Mouse (Mus musculus) lung, postnatal 0 days (tissue): ENCODE measurements around the gene Coro2b. TPM values are rescaled to one million over a fixed set of nuclear protein-coding genes. Genes with fewer than 3 reads are reported as not detected.

Experiments
- ATAC-seq: fragments of 200-750 bp; cut with Nextera tagmentation; 2 replicates; pipeline ENCODE4 v1.8.0; 2017; ENCODE audit warnings: moderate library complexity
- DNase-seq: peaks from one replicate; pipeline ENCODE4 v3.0.0-alpha.2; 2016; ENCODE audit warnings: low spot score
- H3K27ac ChIP-seq: fragments of 300-500 bp; sonication (generic); 2 replicates; pipeline ENCODE4 v1.5.1; 2014; ENCODE audit warnings: antibody characterized with exemption, mild to moderate bottlenecking, low read length, mixed read lengths
- H3K27me3 ChIP-seq: fragments of 300-500 bp; sonication (generic); replicated peaks from 2 replicates; pipeline ENCODE4 v1.6.1; 2014; ENCODE audit warnings: low read length, mixed read lengths; ENCODE audit not compliant: insufficient read depth
- H3K36me3 ChIP-seq: fragments of 300-500 bp; sonication (generic); 2 replicates; pipeline ENCODE4 v1.6.1; 2014; ENCODE audit warnings: low read length, mixed read lengths; ENCODE audit not compliant: insufficient read depth
- H3K4me1 ChIP-seq: fragments of 300-500 bp; sonication (generic); 2 replicates; pipeline ENCODE4 v1.6.1; 2014; ENCODE audit warnings: antibody characterized with exemption, low read depth, low read length, mixed read lengths; ENCODE audit not compliant: insufficient read depth
- H3K4me2 ChIP-seq: fragments of 300-500 bp; sonication (generic); replicated peaks from 2 replicates; pipeline ENCODE4 v1.6.1; 2014; ENCODE audit warnings: low read depth, mild to moderate bottlenecking, low read length, moderate library complexity, mixed read lengths
- H3K4me3 ChIP-seq: fragments of 300-500 bp; sonication (generic); 2 replicates; pipeline ENCODE4 v1.5.1; 2014; ENCODE audit warnings: low read depth, low read length
- H3K9ac ChIP-seq: fragments of 300-500 bp; sonication (generic); replicated peaks from 2 replicates; pipeline ENCODE4 v1.6.1; 2014; ENCODE audit warnings: low read depth, mild to moderate bottlenecking
- H3K9me3 ChIP-seq: fragments of 300-500 bp; sonication (generic); 2 replicates; pipeline ENCODE4 v1.6.1; 2016; ENCODE audit warnings: low read length, mixed read lengths
- CTCF ChIP-seq: IDR thresholded peaks from 2 replicates; pipeline ENCODE4 v1.5.1; 2016; ENCODE audit warnings: antibody characterized with exemption, mild to moderate bottlenecking
- EP300 ChIP-seq: IDR thresholded peaks from 2 replicates; pipeline ENCODE4 v1.6.1; 2016; ENCODE audit warnings: antibody characterized with exemption, mild to moderate bottlenecking, control low read depth
- WGBS: fragments of 180-500 bp; shearing (Covaris S2); extraction: QIAGEN DNeasy Blood & Tissue Kit; methylation state at CpG from one replicate; pipeline ENCODE4 v1.1.7; 2014; 5-methylcytosine and 5-hydroxymethylcytosine counted together
- polyA plus RNA-seq: library from polyadenylated mRNA; unstranded; fragments of >200 nt; fragmentation: Nextera tagmentation; extraction: Ambion mirVana; gene quantifications from 2 replicates; pipeline ENCODE4 v1.2.1, GENCODE M21; 2015

Gene Coro2b
- polyA plus RNA-seq, 1 experiment from 2014 or later: 15.8 TPM

- Histone ChIP-seq H3K9me3 (no peaks in the 10 kb centered on the region), H3K36me3 (no peaks in the 10 kb centered on the region), H3K27me3 (no peaks in the 10 kb centered on the region), H3K27ac (peak overlapping the region; percentile 86), H3K9ac (no peak overlapping the region), H3K4me1 (peaks cover 19% of the 10 kb centered on the region; the same call in 1 of the 2 replicates), H3K4me2 (peak overlapping the region; percentile 20), H3K4me3 (no peak overlapping the region)
- ATAC-seq (no peak), DNase-seq (no peak)
- TF ChIP-seq CTCF: no peak
- no peak for TF ChIP-seq EP300
- WGBS: 39% methylated on average over 9 of the region's 9 CpGs
Measured at GRCm38 (mm10) chr9:62520933-62521332, 15.9 kb downstream of the Coro2b start.

GRCm38 (mm10) chr9:62519787-62520503 lies 16.9 kb downstream of the Coro2b start:
- H3K4me2 ChIP-seq: no peak overlapping the region
- H3K4me3 ChIP-seq: no peak overlapping the region
- H3K36me3 ChIP-seq: no peaks in the 10 kb centered on the region
- peaks cover 19% of the 10 kb centered on the region; the same call in 1 of the 2 replicates for H3K4me1 ChIP-seq
- no peaks in the 10 kb centered on the region for H3K27me3 ChIP-seq
- 79% methylated on average over 15 of the region's 15 CpGs for WGBS
- H3K9me3 ChIP-seq: no peaks in the 10 kb centered on the region
- H3K27ac ChIP-seq: no peak overlapping the region
- no peak for ATAC-seq
- DNase-seq: no peak
- TF ChIP-seq EP300 (no peak), CTCF (no peak)
- H3K9ac ChIP-seq: no peak overlapping the region

DNA sequence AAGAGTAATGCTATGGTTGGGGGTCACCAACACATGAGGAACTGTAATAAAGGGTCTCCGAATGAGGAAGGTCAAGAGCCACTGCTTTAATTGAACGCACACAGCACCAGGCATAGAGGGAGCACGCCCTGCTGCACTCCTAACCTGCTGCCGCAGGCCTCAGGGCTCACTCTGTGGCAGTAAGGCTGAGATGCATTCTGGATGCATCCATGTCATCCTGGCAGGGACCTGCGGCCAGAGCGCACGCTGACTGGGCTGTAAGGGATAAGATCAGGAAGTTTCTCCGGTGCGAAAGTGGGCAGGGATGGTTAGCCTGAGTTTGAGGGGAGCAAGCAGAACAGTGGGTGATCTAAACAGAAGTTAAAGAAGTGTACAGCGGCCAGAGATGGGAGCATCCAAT lies 17.5 kb downstream of the Coro2b start:
- TF ChIP-seq EP300 (no peak), CTCF (no peak)

GRCm38 (mm10) chr9:62518572-62518971 lies 18.3 kb downstream of the Coro2b start:
- Histone ChIP-seq H3K27ac (no peak overlapping the region), H3K9ac (no peak overlapping the region), H3K9me3 (no peaks in the 10 kb centered on the region), H3K36me3 (no peaks in the 10 kb centered on the region), H3K4me2 (no peak overlapping the region), H3K27me3 (no peaks in the 10 kb centered on the region), H3K4me3 (no peak overlapping the region), H3K4me1 (peaks cover 19% of the 10 kb centered on the region; the same call in 1 of the 2 replicates)
- ATAC-seq (no peak), DNase-seq (no peak)
- 75% methylated on average over 4 of the region's 4 CpGs for WGBS
- TF ChIP-seq CTCF (no peak), EP300 (no peak)

More for the DNA sequence above, 17.5 kb downstream of the Coro2b start:
- H3K27me3 ChIP-seq: no peaks in the 10 kb centered on the region
- H3K9me3 ChIP-seq: no peaks in the 10 kb centered on the region
- DNase-seq (no peak), ATAC-seq (no peak)
- H3K36me3 ChIP-seq: no peaks in the 10 kb centered on the region
- H3K4me1 ChIP-seq: peaks cover 19% of the 10 kb centered on the region; the same call in 1 of the 2 replicates
- no peak overlapping the region for H3K27ac ChIP-seq
- H3K9ac ChIP-seq: no peak overlapping the region
- H3K4me2 ChIP-seq: no peak overlapping the region
- H3K4me3 ChIP-seq: no peak overlapping the region
- WGBS: 94% methylated on average over 10 of the region's 10 CpGs

- no peak overlapping the region for H3K27ac ChIP-seq
Measured at GRCm38 (mm10) chr9:62517112-62517957, 19.5 kb downstream of the Coro2b start.

DNA sequence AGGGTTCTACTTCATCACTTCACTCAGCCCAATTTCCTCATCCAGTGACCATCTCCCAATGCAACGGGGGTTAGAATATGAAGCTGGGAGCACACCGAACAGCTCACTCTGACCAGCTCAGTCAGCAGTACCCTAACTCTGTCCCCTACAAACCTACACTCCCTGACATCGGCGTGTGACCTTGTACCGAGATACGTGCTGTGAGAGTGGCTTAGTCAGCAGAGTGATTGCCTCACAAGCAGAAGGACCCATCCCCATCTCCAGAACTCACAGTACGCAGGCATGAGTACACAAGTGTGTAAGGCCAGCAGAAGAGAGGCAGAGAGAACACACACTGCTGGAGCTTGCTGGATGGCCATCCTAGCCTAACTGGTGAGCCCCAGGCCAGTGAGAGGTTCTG lies 21.7 kb downstream of the Coro2b start:
- no peak overlapping the region for H3K4me3 ChIP-seq
- 83% methylated on average over 7 of the region's 7 CpGs for WGBS
- H3K27ac ChIP-seq: no peak overlapping the region
- no peaks in the 10 kb centered on the region for H3K9me3 ChIP-seq
- no peak overlapping the region for H3K4me2 ChIP-seq
- H3K9ac ChIP-seq: no peak overlapping the region
- H3K27me3 ChIP-seq: no peaks in the 10 kb centered on the region
- H3K4me1 ChIP-seq: peaks cover 15% of the 10 kb centered on the region; the same call in 1 of the 2 replicates
- H3K36me3 ChIP-seq: no peaks in the 10 kb centered on the region
- DNase-seq: no peak
- no peak for ATAC-seq
- TF ChIP-seq EP300: no peak
- no peak for TF ChIP-seq CTCF

More at GRCm38 (mm10) chr9:62517112-62517957, 19.5 kb downstream of the Coro2b start:
- no peak for TF ChIP-seq CTCF
- no peak for TF ChIP-seq EP300
- H3K36me3 ChIP-seq: no peaks in the 10 kb centered on the region
- H3K4me1 ChIP-seq: peaks cover 16% of the 10 kb centered on the region; the same call in 1 of the 2 replicates
- no peak overlapping the region for H3K9ac ChIP-seq
- no peaks in the 10 kb centered on the region for H3K27me3 ChIP-seq
- no peak overlapping the region for H3K4me3 ChIP-seq
- DNase-seq (no peak), ATAC-seq (no peak)
- H3K4me2 ChIP-seq: no peak overlapping the region
- WGBS: 83% methylated on average over 6 of the region's 6 CpGs
- no peaks in the 10 kb centered on the region for H3K9me3 ChIP-seq
